Mouse (Mus musculus) CD4-positive helper T cell, adult 2 months (primary cell): ENCODE results near the gene Slc12a4.

Experiments used
- DNase-seq: peaks from one replicate; pipeline ENCODE4 v3.0.0-alpha.2; 2012; ENCODE audit warnings: low read depth, missing footprints, low spot score

The Slc12a4 gene

DNA sequence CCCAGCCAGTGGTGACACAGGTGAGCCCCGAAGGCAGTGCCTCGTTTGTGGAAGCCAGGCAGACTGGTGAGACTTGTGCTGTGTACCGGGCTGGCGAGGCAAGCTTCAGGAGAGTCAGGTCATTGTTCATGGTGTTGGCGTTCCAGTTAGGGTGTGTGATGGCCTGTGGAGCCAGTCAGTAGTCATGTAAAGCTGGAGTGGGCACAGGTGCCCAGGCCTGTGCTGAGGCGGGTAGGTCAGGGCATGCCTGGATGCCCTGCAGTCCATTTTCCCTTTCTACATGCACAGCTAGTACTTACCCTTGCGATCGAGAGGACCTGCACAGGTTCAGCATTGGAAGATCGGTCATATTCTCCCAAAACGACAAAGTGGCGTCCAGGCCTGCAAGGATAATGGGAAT is 33.4 kb downstream of the Slc12a4 start:
- DNase-seq: no peak

DNA sequence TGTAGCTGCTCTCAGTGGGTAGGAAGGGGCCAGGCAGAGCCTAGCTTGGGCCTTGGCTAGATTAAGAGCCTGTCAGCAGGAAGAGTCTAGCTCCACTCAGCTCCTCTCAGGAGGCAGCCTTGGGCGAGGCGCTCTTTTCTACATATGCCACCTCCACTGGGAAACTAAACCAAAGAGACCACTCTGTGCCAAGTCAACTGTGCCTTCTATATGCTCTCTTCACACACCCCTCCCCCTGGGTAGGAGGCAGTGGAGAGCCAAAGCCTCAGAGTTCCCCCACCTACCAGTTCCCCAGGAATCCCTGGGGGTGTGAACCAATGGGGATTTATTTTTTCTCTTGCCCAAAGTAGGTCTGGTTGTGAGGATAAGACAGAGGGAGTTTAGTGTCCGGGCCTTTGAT is 34.6 kb downstream of the Slc12a4 start:
- DNase-seq: no peak

DNA sequence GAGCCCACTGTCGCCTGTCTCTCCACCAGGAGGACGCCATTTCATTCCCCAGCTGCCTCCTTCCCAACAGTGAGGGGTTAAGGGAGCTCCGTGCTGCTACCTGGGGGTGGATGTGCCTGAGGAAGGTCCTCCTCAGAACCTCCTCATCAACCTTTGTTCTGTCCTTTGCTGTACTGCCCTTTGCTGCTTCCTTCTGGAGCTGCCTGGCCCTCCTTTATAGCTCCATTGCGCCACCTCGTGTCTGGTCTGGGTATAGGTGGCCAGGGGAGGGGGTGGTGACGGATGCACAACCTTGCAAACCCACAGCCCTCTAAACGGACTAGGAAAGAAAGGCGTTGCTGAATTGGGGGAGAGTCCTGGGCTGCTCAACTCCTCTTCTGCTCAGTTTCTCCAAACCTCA is 35.3 kb downstream of the Slc12a4 start:
- peak; percentile 80 for DNase-seq

DNA sequence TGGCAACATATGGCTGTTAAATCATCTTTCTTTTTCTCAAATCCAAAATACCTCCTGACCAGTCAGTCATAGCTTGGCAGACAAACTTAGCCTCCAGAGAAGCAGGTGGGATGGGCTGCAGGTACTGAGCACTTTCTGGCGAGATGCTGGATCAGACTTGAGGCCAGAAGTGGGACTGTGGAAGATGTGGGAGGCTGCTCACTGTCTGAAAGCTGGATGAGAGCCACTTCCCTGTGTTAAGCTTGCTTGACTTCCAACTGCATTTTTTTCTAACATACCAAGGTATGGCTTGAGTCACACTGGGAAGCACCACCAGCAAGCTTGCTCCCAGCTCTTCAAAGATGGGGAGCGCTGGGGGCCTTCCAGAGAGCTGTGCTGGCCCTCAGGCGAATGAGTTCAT is 40.8 kb downstream of the Slc12a4 start:
- DNase-seq: no peak

DNA sequence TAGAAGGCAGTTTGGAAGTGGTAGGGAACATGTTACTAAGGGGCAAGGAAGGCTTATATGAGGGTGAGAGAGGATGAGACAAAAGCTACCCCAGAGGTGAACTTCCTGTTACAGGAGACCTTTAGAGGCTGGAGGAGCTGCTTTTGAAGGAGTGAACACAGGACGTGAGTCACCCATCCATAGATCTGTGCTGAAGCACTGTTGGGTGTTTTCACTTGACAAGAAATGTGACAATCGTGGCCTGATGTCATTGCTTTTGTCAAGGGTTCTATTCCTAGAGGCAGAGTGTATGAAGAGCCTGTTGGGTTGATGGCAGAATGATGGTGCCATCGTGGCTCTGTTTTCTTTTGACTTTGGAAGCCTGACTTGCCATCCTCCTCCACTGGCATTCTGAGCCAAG is 46.5 kb downstream of the Slc12a4 start:
- DNase-seq: peak; percentile 43

DNA sequence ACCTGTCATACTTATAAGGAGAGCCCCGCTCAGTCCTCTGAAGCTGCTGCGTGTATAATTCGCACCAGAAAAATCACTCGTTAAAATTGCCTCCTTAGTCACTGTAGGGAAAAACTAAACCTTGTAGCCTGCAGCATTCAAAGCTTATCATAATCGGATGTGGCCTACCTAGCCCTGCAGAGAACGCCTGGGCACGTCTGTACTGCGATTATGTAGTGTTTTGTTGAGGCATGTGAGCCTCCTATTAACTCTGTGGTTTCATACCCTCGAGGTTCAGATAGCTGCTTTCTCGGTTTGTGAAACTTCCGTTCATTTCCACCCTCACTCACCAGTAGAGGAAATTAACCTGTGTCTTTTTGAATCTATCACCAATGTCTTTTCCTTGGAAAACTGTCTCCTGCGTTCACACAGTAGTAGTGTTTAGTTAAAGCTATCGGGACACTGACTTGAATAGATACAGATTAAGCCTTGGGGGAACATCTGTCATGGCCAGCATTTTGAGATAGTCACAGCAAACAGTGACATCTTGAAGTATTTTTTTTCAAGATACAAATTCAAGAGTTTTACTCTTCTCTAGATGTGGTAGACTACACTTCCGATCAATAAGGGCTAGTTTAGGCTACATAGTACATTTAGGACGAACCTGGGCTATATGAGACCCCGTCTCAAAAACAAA is 64.8 kb downstream of the Slc12a4 start:
- DNase-seq: peak; percentile 76

DNA sequence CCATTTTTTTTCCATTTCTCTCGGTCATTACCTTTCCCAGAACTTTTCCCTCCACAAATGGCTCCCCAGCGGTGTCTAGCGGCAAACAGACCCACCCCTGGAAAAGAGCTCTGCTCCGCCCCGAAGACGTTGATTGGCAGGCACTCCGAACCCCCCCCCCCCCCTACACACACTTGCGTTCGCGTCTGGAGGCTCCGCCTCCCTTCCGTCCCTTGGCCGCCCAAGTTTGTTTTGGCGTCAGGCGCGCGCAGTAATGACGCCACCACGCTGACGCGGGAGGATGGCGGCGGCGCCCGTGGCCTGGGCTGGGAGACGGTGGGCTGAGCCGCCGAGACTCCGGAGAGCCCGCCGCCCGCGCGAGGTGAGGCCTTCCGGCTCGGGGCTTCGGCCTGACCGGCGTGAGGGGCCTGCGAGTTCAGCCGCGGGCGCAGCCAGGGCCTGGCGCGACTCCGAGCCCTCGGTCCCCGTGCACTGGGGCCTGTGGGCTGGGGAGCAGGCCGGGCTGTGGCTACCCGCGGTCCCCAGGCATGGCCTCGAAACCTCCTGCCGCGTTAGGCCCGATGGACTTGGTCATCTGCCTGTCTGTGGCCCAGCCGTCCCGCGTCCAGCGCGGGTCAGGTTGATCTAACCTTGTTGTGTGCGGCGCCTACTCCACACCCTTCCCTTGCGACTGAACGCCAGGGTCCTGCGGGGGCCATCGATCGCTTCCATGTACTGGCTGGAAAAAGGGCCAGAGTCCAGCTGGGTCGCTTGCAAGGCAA is 65.5 kb downstream of the Slc12a4 start, which contains the start of gene Pskh1:
Gene Pskh1, plus strand, starts transcription at position 262 of the 761 bp plus-strand sequence.
- DNase-seq: peak; percentile 97

DNA sequence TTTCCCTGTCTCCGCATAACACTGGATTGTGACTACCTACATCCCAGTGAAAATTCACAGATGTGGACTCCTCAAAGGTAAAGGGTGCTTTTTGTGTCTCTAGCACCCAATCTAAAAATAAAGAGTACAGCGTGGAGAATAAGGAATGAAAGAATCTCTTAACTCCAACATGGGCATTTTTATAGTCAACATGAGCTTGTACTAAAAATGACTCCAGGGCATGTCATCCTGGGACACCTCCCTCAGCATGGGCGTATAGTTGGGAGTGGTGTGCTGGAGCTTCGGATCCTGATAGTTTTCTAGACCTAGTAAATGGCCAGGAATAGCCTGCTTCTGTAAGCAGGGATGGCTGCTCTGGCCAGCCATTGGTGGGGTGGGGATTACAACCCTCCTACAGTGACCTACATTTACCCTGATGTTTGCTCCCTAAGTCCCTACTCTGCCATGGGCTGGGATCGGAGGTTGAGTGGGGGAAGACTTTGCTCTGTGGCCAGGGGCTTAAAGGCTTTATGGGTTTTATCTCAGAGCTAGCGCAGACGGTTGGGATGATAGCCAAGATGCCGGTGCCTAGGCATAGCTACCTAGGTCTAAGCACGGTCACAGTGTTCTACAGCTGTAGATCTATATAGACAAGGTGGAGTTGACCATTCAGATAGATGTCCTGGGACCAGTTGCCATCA is 68.0 kb downstream of the Slc12a4 start:
- no peak for DNase-seq
